ENCODE assay signal across 9 mouse cellular contexts in genomic region chr7:118688199-118688598, GRCm38 (mm10). TPM values are rescaled to one million over a fixed set of nuclear protein-coding genes. Genes with fewer than 3 reads are reported as not detected.
DNase-seq lines count a peak whose midpoint lies in the region; ATAC-seq and TF ChIP-seq lines count a peak whose summit lies in the region.
"Had no signal": no experiment of that assay in that cellular context is flagged by ENCODE, and none has a peak within 500 bp of the region (broad histone marks: within the 10 kb centered on the region; RNA-seq: fewer than 3 reads in every experiment).

No protein-coding gene starts in this region.

- 30% methylated on average over 5 of the region's 5 CpGs for WGBS in forebrain, embryonic 10.5 days
- WGBS in large intestine, adult 2 months: 24% methylated on average over 5 of the region's 5 CpGs
- WGBS in lung, postnatal 0 days: 28% methylated on average over 5 of the region's 5 CpGs

- no peak overlapping the region for H3K9ac ChIP-seq in lung, postnatal 0 days (replicated peaks; ENCODE audit: low read depth)
- H3K9ac ChIP-seq: liver, embryonic 15.5 days had no signal

- H3K4me2 ChIP-seq in lung, postnatal 0 days (replicated peaks; ENCODE audit: low read depth, low read length): no peak overlapping the region
- H3K4me2 ChIP-seq: liver, embryonic 15.5 days had no signal

- no peaks in the 10 kb centered on the region for H3K27me3 ChIP-seq in G1E (ENCODE audit: insufficient read depth, low read length)
- no peaks in the 10 kb centered on the region for H3K27me3 ChIP-seq in forebrain, embryonic 10.5 days (ENCODE audit: poor library complexity, severe bottlenecking)
- no peaks in the 10 kb centered on the region for H3K27me3 ChIP-seq in lung, postnatal 0 days (replicated peaks; ENCODE audit: insufficient read depth, low read length)
- H3K27me3 ChIP-seq: liver, embryonic 15.5 days had no signal

- peak; percentile 30; the same call in 1 of the 2 replicates for TF ChIP-seq CTCF in G1E (IDR thresholded peaks at IDR 0.05; ENCODE audit: low read depth, low read length)
- peak; percentile 85 for TF ChIP-seq CTCF in lung, postnatal 0 days (IDR thresholded peaks at IDR 0.05)

- no peak overlapping the region for H3K4me3 ChIP-seq in G1E (ENCODE audit: low read depth, low read length)
- no peak overlapping the region for H3K4me3 ChIP-seq in forebrain, embryonic 10.5 days
- no peak overlapping the region for H3K4me3 ChIP-seq in lung, postnatal 0 days (ENCODE audit: low read depth, low read length)
- H3K4me3 ChIP-seq: liver, embryonic 15.5 days had no signal

- peak; percentile 52 for DNase-seq in G1E (ENCODE audit: low spot score)
- peak; percentile 56 for DNase-seq in brain, embryonic 18.5 days (ENCODE audit: low read depth, low spot score)
- DNase-seq in forebrain, embryonic 10.5 days (ENCODE audit: extremely low spot score, low spot score): peak; percentile 82
- peak; percentile 82 for DNase-seq in heart, postnatal 4 days
- peak; percentile 38 for DNase-seq in large intestine, adult 2 months (ENCODE audit: low read depth, low spot score)
- peak; percentile 78 for DNase-seq in lung, postnatal 0 days (ENCODE audit: low spot score)
- peak; percentile 86 for DNase-seq in retina, postnatal 1 day
- peak; percentile 56 to 66 for DNase-seq in urinary bladder, adult 18-20 months (ENCODE audit: low spot score in 2 of 2)

- peaks cover 65% of the 10 kb centered on the region for H3K36me3 ChIP-seq in G1E (replicated peaks)
- peaks cover 61% of the 10 kb centered on the region for H3K36me3 ChIP-seq in forebrain, embryonic 10.5 days (replicated peaks)
- H3K36me3 ChIP-seq in lung, postnatal 0 days (ENCODE audit: insufficient read depth, low read length): peaks cover 28% of the 10 kb centered on the region

- H3K27ac ChIP-seq in forebrain, embryonic 10.5 days: no peak overlapping the region
- no peak overlapping the region for H3K27ac ChIP-seq in lung, postnatal 0 days (ENCODE audit: low read length)
- H3K27ac ChIP-seq: liver, embryonic 15.5 days had no signal

- peak; percentile 41; the same call in 1 of the 2 replicates for ATAC-seq in G1E (ENCODE audit: extremely low read depth, insufficient number of reproducible peaks, low FRiP score, poor library complexity, severe bottlenecking)
- ATAC-seq in lung, postnatal 0 days: peak; percentile 39

- no peak for TF ChIP-seq EP300 in lung, postnatal 0 days (IDR thresholded peaks at IDR 0.05)

- H3K4me1 ChIP-seq in G1E (ENCODE audit: insufficient read depth, low read depth, low read length): no peaks in the 10 kb centered on the region
- 0 out of 2 replicates have a peak, but pooled peaks cover 5% of the 10 kb centered on the region for H3K4me1 ChIP-seq in forebrain, embryonic 10.5 days
- no peaks in the 10 kb centered on the region for H3K4me1 ChIP-seq in lung, postnatal 0 days (ENCODE audit: insufficient read depth, low read depth, low read length)
- H3K4me1 ChIP-seq: liver, embryonic 15.5 days had no signal

- H3K9me3 ChIP-seq in G1E (replicated peaks): no peaks in the 10 kb centered on the region
- no peaks in the 10 kb centered on the region for H3K9me3 ChIP-seq in forebrain, embryonic 10.5 days
- H3K9me3 ChIP-seq in lung, postnatal 0 days (ENCODE audit: low read length): no peaks in the 10 kb centered on the region
- H3K9me3 ChIP-seq: liver, embryonic 15.5 days had no signal

RNA-seq across cellular contexts. Expression of gene Gde1, which starts 17.4 kb away (rescaled TPM):
- total RNA-seq in G1E (2014; fragmentation: Nextera tagmentation) (31.2 and 51.1 TPM in 2 replicates), G1E (2017) (42.0 and 43.1 TPM in 2 replicates)
- polyA plus RNA-seq in G1E (2012): 19.8 and 23.1 TPM in 2 replicates
- 76.1 and 82.2 TPM in 2 replicates for polyA plus RNA-seq in forebrain, embryonic 10.5 days (2016; fragmentation: Nextera tagmentation; extraction: Ambion mirVana)
- 10 to 100 TPM; 38.6 to 38.8 TPM for total RNA-seq in heart, postnatal 4 days (2021)
- 36.0 and 74.9 TPM in 2 replicates for polyA plus RNA-seq in large intestine, adult 2 months (2012; rRNA removed)
- polyA plus RNA-seq in lung, postnatal 0 days (2015; fragmentation: Nextera tagmentation; extraction: Ambion mirVana): 382 and 481 TPM in 2 replicates

RNA-seq across cellular contexts. Expression of gene Ccp110, which starts 24.2 kb away (rescaled TPM):
- total RNA-seq in G1E (2014; fragmentation: Nextera tagmentation) (22.7 and 23.7 TPM in 2 replicates), G1E (2017) (19.4 and 25.5 TPM in 2 replicates)
- 0.91 and 0.99 TPM in 2 replicates for polyA plus RNA-seq in G1E (2012)
- 44.2 and 45.9 TPM in 2 replicates for polyA plus RNA-seq in forebrain, embryonic 10.5 days (2016; fragmentation: Nextera tagmentation; extraction: Ambion mirVana)
- total RNA-seq in heart, postnatal 4 days (2021): 1 to 10 TPM; 5.8 to 6.9 TPM
- 1.1 and 1.5 TPM in 2 replicates for polyA plus RNA-seq in large intestine, adult 2 months (2012; rRNA removed)
- 8.4 and 8.8 TPM in 2 replicates for polyA plus RNA-seq in lung, postnatal 0 days (2015; fragmentation: Nextera tagmentation; extraction: Ambion mirVana)

RNA-seq across cellular contexts. Expression of gene Vps35l, which starts 51.8 kb away (rescaled TPM):
- total RNA-seq in G1E (2014; fragmentation: Nextera tagmentation) (47.6 and 76.5 TPM in 2 replicates), G1E (2017) (75.6 and 77.1 TPM in 2 replicates)
- polyA plus RNA-seq in G1E (2012): 10.4 and 30.1 TPM in 2 replicates
- 63.1 and 67.2 TPM in 2 replicates for polyA plus RNA-seq in forebrain, embryonic 10.5 days (2016; fragmentation: Nextera tagmentation; extraction: Ambion mirVana)
- total RNA-seq in heart, postnatal 4 days (2021): 10 to 100 TPM; 36.0 to 37.1 TPM
- polyA plus RNA-seq in large intestine, adult 2 months (2012; rRNA removed): 33.2 and 43.2 TPM in 2 replicates
- polyA plus RNA-seq in lung, postnatal 0 days (2015; fragmentation: Nextera tagmentation; extraction: Ambion mirVana): 44.0 and 45.0 TPM in 2 replicates
